Mouse (Mus musculus) myocyte (in vitro differentiated cells): ENCODE measurements around the gene Map1s.

Experiments
- CEBPB ChIP-seq: IDR thresholded peaks from 2 replicates; pipeline ENCODE4 v1.6.1; 2011; ENCODE audit warnings: mild to moderate bottlenecking, moderate library complexity; ENCODE audit not compliant: poor library complexity, insufficient read depth, severe bottlenecking
- E2F4 ChIP-seq: IDR thresholded peaks from one replicate; pipeline ENCODE4 v1.6.1; 2011; ENCODE audit warnings: mild to moderate bottlenecking, control low read depth, moderate library complexity; ENCODE audit not compliant: insufficient read depth
- MAX ChIP-seq: IDR thresholded peaks from one replicate; pipeline ENCODE4 v1.6.1; 2011; ENCODE audit warnings: low read depth, mild to moderate bottlenecking, control low read depth
- MYOG ChIP-seq, 3 experiments: IDR thresholded peaks; one replicate each; pipeline ENCODE4 v1.6.1; 2011; ENCODE audit warnings: control low read depth in 2 of 3, low read depth in 2 of 3, mild to moderate bottlenecking in 2 of 3; ENCODE audit not compliant: insufficient read length in 2 of 3, control insufficient read depth in 1 of 3, insufficient read depth in 1 of 3
- POLR2A ChIP-seq: IDR thresholded peaks from one replicate; pipeline ENCODE4 v1.6.1; 2011; ENCODE audit warnings: low read depth, mild to moderate bottlenecking, control low read depth, moderate library complexity; ENCODE audit not compliant: insufficient read length
- POLR2AphosphoS2 ChIP-seq: IDR thresholded peaks from one replicate; pipeline ENCODE4 v1.6.1; 2011; ENCODE audit warnings: low read depth, control low read depth; ENCODE audit not compliant: insufficient read length
- REST ChIP-seq: IDR thresholded peaks from one replicate; pipeline ENCODE4 v1.6.1; 2011; ENCODE audit warnings: mild to moderate bottlenecking, control low read depth, moderate library complexity; ENCODE audit not compliant: insufficient read depth, insufficient read length
- TCF12 ChIP-seq: IDR thresholded peaks from one replicate; pipeline ENCODE4 v1.6.1; 2011; ENCODE audit warnings: mild to moderate bottlenecking, control low read depth; ENCODE audit not compliant: poor library complexity, insufficient read depth, severe bottlenecking

- peak; percentile 40 for TF ChIP-seq POLR2A
- TF ChIP-seq POLR2AphosphoS2 = peak; percentile 90
- no peak for TF ChIP-seq MYOG (IDR thresholded peaks at IDR 0.05; ENCODE audit: control insufficient read depth in 1 of 3, insufficient read depth in 1 of 3, insufficient read length in 2 of 3, low read depth in 2 of 3)
- no peak for TF ChIP-seq E2F4
- TF ChIP-seq MAX = no peak
- TF ChIP-seq REST = no peak
- no peak for TF ChIP-seq CEBPB
- TF ChIP-seq TCF12 = no peak
Measured at GRCm38 (mm10) chr8:70892896-70893655, 12.7 kb upstream of the Map1s start.
